Mouse (Mus musculus): ENCODE results near the gene Tlr2. TPM values are rescaled to one million over a fixed set of nuclear protein-coding genes. Genes with fewer than 3 reads are reported as not detected.

Tlr2 gene
- polyA plus RNA-seq, 1 experiment, result 0.67 TPM

DNA sequence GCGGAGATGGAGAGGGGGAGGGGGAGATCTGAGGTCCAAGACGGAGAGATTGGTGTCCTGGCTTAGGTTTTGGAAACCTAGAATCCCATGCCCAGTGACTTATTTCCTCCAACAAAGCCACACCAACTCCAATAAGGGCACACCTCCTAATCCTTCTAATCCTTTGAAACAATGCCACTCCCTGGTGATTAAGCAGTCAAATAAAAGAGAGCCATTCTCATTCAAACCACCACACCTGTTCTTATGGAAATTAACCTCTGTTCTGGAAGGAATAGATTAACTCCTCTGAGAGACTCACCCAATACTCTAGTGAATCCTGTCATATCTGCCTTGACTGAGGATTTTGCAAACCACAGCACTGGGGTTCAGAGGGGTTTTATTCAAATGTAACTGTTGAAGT lies 54.5 kb downstream of the Tlr2 start:
- no peak for TF ChIP-seq POLR2A (IDR thresholded peaks at IDR 0.05; ENCODE audit: borderline replicate concordance, extremely low read depth, insufficient read depth, insufficient read length, poor library complexity, severe bottlenecking)
- no peak for TF ChIP-seq CTCF (IDR thresholded peaks at IDR 0.05; ENCODE audit: borderline replicate concordance, extremely low read depth, insufficient read depth, insufficient read length)
- DNase-seq (ENCODE audit: low read depth), result no peak

Other genes starting within 250 kb of the Tlr2 start
- 88.4 and 106 TPM in 2 replicates for gene Sfrp2, start 75.4 kb downstream of the Tlr2 start, polyA plus RNA-seq (2012; rRNA removed)
- gene Tmem131l, start 198.4 kb upstream of the Tlr2 start, polyA plus RNA-seq (2012; rRNA removed), result 103 and 129 TPM in 2 replicates

Data from brain, embryonic 14.5 days (tissue).